Mouse (Mus musculus) embryo, embryonic 10 days (tissue): ENCODE measurements around the gene Atp6v1d.
A peak's percentile ranks its signal among the peaks of the same experiment; 100 is the strongest.

Experiments
- DNase-seq: peaks from one replicate; pipeline ENCODE4 v3.0.0-alpha.2; 2015; ENCODE audit warnings: low spot score

Gene Atp6v1d

GRCm38 (mm10) chr12:78861496-78862253 lies at the start of gene Atp6v1d, which contains the start of gene Eif2s1:
Gene Atp6v1d, minus strand, starts transcription at chr12:78861638.
Gene Eif2s1, plus strand, starts transcription at chr12:78861819.
- peak; percentile 98 for DNase-seq

DNA sequence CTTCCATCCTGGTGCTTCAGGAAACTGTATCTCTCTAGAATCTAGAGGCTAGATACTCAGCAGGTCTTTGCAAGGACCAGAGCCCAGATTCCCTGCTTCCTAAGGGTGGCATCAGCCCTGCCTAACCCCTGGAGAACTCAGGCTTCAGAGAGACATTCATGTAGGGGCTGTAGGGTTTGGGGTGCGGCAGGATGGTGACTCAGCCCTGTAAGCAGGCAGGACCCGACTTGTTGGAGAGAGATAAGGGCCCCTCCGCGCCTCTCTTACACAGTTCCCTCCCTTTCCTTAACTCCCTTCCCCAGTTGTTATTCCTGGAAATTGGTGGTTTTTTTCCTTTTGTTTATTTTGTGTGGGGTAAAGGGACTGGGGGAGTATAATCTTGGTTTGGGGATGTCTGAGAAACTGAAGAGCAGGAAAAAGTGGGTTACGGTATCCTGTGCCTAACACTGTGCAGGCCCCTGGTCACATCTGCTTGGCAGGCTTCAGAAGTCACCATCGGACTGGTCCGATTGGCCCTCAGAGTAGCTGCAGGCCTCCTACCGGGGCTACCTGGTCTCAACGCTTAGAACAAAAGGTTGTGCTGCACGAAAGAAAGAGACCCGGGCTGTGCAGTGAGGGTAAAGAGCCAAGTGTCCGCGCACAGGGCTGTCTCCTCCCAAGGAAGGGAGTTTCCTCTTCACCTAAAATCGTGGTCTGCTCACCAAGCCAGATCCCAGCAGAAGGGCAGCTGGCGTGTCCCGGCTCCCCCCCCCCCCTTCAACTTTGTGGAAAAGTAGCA lies 49.4 kb upstream of the Atp6v1d start:
- DNase-seq, result peak; percentile 27

DNA sequence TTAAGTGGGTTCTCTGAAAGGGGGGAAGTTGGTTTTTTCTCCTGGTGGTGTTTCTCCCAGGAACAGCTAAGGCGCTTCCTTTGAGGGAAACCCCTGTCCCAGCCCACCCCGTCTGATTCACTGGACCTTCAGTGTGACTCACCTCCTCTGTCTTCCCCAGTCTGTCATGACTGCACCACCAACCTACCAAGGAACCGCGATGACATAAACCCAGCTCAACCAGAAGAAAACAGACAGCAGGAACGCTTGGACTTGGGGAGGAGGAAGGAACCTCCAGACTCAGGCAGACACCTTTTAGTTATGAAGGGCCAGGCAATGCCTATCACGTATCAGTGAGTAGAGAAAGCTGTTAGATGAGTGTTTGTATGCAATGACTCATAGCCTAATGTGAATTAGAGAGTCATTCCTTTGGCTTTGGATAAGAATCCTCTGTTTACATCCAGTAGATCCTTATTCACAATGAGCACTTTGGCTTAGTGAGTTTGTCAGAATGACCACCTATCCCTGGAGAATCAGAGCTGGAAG lies 46.7 kb upstream of the Atp6v1d start:
- no peak for DNase-seq

GRCm38 (mm10) chr12:78906707-78907162 lies 45.3 kb upstream of the Atp6v1d start, which contains the start of gene Plek2:
Gene Plek2, minus strand, starts transcription at chr12:78906964.
- peak; percentile 59 for DNase-seq

DNA sequence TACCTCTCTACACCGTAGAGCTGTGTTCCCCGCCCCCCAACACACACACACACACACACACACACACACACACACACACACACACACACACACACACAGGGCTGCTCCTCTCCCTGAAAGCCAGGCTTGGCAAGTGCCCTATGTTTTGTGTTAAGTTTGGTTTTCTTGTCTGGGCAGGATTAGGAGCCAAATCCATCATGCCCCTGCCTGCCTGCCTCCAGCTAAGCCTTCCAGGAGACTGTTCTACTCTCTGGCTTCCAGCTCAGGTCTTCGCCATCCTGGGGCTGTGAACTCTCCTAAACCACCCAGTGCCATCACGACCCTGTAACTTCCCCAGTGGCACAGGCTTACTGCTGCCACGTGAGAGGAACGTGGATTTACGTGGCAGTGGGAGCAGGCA lies 43.1 kb upstream of the Atp6v1d start:
- DNase-seq, result no peak

GRCm38 (mm10) chr12:78903313-78903712 lies 41.9 kb upstream of the Atp6v1d start:
- no peak for DNase-seq

GRCm38 (mm10) chr12:78901467-78901866 lies 40.0 kb upstream of the Atp6v1d start:
- no peak for DNase-seq

DNA sequence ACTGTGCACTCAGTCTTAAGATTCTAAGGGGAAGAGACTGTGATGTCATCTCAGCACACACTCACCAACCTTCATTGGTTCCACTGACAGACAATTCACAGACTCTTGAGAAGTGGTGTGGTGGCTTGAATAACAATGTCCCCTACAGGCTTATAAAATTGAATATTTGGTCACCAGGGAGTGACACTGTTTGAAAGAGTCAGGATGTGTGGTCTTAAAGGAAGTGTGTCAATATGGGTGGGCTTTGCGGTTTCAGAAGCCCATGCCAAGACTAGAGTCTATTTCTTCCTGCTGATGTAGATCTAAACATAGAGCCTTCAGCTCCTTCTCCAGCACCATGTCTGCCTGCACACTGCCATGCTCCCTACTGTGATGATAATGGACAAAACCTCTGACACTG lies 36.4 kb upstream of the Atp6v1d start:
- DNase-seq, result no peak

DNA sequence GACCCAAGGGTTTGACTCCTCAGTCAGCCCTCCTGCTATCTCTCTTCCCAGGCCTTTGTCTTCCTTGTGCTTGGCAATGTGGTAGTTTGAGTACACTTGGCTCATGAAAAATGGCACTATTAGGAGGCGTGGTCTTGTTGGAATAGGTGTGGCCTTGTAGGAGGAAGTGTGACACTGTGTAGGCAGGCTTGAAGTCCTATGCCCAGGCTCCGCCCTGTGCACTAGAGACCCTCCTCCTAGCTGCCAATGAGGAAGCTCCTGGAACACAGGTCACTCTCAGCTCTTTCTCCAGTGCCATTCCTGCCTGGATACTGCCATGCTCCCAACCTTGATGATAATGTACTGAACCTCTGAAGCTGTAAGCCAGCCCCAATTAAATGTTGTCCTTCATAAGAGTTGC lies 29.7 kb upstream of the Atp6v1d start:
- no peak for DNase-seq

DNA sequence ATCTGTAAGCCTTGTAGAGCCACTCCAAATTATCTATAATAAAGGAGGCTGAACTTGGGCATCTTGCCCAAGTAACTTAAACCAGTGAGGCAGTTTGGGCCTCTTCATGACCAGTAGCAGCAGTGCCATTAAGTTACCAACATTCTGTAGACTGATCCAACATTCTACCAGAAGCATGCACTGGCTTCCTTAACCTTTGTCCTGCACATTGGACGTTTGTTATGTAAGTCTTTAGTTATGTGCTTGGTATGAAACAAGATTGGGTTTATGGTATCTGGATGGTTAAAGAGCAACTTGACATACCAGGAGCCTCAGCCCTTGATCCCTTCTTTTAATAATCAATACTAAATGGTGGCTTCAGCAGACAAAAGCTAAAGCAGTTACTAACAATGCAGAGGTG lies 28.6 kb upstream of the Atp6v1d start:
- no peak for DNase-seq

DNA sequence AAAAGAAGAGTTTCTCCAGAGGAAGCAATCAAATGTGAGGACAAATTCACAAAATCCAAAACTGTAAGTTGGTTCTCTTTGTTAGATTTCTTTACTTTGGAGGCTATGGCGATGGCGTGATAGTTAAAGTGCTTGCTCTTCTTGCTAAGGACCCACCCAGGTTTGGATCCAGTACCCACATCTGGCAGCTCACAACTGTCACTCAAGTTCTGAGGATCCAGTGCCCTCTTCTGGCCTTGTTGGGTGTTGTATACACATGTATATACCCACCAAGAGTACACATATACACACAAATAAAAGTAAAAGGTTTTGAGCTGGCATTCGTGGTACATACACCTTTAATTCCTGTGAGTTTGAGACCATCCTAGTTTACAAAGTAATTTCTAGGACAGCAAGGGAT lies 13.1 kb upstream of the Atp6v1d start:
- DNase-seq, result no peak

DNA sequence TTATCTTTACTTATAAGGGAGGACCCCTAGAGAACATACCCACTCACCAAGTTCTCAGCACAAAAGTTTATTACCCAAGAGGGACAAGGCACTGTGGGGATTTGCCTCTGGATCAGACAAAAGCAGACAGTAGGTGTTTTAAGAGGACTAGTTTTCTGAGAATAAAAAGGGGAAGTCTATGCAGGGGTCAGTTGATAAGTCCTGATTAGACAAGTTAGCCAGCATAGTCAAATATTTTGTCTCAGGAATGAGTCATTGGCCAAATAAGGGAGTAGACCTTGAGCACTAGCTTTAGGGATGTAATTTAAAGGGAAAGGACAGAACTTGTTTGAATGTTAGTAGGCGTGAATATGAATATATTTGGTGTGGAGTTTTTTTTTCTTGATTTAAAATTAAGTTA lies 6.7 kb upstream of the Atp6v1d start:
- no peak for DNase-seq

DNA sequence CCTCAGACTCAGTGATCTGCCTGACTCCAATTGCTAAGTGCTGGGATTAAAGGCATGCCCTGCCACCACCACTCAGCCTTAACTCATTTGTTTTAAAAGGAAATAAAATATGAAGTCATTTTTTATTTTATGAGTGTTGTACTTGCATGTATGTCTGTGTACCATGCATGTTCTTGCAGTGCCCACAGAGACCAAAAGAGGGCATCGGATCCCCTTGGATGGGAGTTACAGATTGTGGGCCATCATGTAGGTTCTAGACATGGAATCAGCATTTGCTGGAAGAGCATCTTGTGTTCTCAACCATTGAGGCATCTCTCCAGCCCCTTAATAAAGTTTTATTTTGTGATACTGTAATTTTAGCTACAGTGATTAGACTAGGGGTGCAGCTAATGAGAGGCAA lies 4.0 kb upstream of the Atp6v1d start:
- DNase-seq, result peak; percentile 36

DNA sequence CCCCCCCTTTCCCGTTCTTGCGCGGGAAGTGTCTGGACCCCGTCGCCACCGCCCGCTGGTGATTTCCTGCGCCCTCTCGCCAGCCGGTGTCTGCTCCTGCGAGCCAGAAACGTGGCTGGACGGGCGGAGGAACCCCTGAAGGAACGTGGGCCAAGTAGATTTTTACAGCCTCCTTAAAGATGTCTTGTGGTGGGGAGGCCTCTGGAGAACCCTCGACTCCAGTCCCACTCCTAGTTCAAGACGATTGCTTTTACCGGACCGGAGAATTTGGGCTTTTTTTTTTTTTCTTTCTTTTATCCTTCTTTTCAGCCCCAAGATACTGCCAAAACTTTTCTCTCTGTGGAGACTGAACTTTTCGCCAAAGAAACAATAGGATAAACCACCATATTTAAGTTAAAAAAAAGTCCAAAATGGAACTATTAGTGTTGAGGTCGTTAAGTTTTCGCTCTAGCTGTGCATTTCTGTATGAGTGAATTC lies 854 bp upstream of the Atp6v1d start:
- no peak for DNase-seq

DNA sequence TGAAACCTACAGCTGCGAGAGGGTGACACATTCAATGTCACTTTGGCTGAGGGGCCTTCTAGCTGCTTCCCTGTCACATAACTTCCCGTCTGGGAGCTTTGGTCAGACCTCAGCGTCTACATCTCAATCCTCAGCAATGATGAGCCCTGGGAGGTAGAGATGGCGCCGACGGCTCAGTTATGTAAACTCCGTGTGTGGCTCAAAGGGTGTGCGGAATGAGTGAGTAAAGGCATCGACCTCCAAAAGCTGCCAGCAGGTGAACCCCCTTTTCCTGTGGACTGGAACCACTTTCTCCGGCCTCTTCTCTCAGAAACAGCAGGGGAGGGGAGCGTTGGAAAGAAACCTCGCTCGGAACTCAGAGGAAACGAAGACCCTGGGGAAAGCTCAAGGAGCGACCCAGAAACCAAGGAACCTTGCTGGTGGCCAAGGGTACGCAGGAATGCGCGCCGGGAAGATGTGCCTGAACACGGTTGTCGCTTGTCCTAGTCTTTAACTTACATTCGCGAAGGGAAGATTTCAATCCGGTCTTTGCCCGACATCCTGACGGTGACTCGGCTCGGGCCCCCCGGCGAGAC lies 430 bp downstream of the Atp6v1d start:
- DNase-seq, result peak; percentile 37

- DNase-seq, result no peak
Observed at GRCm38 (mm10) chr12:78848246-78848645, 13.2 kb downstream of the Atp6v1d start.

DNA sequence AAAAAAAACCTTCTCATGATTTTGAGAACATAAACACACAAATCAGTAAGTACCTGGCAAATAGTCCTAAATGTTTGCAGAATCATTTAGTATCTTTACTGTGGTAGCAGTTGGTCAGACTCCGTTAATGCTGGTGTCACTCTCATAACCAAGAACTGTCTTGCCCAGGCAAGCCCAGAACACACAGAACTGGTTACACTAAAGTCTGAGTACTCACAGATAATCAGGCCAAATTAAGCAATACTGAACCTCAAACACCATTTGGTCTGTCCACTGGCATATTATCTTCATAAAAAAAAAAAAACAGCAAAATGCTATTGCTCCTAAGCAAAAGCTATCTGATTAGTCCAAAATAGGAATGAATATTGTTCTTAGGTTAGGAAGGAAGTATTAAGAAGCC lies 19.0 kb downstream of the Atp6v1d start:
- no peak for DNase-seq

DNA sequence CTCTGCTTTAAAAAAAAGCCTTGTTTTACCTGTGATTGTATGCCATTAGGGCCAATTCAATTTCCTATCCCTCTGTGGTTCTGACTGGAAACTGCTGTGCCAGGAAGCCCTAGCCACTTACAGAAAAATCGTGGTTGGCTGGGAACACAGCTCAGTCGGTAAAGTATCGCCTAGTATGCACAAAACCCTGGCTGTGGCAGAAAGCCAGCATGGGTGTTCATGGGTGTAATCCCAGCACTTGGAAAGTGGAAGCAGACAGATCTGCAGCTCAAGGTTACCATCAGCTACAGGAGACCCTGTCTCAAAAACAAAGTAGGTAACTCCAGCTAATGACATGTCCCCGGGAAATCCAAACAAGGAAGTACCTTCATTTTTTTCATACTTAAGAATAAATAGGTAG lies 21.5 kb downstream of the Atp6v1d start:
- DNase-seq, result no peak

- no peak for DNase-seq
Observed at GRCm38 (mm10) chr12:78834496-78834895, 26.9 kb downstream of the Atp6v1d start.

DNA sequence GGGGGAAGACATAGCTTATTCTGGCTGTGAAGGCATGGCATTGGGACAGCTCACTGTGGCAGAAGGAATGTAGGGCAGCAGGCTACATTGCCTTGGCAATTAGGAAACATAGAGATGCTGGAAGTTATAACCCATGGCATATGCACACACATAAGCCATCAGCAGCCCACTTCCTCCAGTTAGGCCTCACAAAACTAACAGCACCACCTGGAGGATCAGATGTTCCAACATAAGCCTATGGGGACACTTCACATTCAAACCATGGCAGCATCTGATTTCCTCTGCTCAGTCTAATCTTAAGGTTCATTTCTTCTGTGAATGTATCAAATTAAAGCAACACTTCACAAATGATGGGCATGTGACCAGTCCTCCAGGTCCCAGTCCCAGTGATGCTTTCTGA lies 47.0 kb downstream of the Atp6v1d start:
- peak; percentile 8 for DNase-seq

DNA sequence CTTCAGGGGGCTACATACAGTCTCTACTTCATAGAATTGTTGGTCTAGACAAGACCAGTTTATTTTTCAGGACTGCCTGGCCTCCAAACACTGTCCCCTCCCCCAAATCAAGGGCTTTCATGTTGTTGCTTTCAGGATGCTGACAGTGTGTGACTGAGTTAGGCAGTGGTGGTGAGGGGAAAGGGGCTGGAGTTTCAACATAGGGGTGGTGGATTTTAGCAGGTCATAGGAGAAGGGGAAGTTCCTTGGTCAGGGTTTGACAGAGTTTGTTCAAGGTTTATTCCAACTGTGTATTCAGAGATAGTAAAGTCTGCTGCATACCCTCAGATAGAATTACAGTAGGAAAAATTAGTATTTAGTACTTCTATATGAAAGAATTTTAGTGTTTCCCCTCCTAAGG lies 59.6 kb downstream of the Atp6v1d start:
- no peak for DNase-seq

DNA sequence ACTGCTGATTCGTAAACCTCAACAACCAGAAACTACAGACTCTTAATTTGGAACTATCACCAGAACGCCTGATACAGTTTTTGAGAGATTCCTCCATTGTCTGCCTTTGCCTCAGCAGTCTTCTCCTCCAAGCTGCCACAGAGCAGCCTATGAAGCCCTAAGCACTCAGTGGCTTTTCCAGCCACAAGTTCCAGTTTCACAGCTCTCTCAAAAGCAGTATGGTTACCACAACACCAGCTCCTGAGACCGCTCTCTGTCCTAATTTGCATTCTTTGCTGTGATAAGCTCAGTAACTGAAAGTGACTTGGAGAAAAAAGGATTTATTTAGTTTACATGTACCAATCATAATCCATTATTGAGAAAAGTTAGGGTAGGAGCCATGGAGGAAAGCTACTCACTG lies 61.4 kb downstream of the Atp6v1d start:
- no peak for DNase-seq

GRCm38 (mm10) chr12:78794236-78794635 lies 67.2 kb downstream of the Atp6v1d start:
- DNase-seq, result peak; percentile 41
